Mouse (Mus musculus): ENCODE measurements at regions not wholly inside any gene's neighbourhood (a gene's known extent, or its start where the extent isn't known, plus 50 kb on each side); places are given as distances from the start of the nearest gene placed in this dataset.

GRCm38 (mm10) chr5:10495086-10495485, 248.8 kb upstream of the Gm5152 start:
- DNase-seq (ENCODE audit: low read depth, low spot score), result no peak

GRCm38 (mm10) chr5:10478073-10478472, 231.7 kb upstream of the Gm5152 start:
- DNase-seq (ENCODE audit: low read depth, low spot score), result no peak

- no peak for DNase-seq (ENCODE audit: low read depth, low spot score)
Observed at GRCm38 (mm10) chr5:10477461-10477860, 231.1 kb upstream of the Gm5152 start.

- no peak for DNase-seq (ENCODE audit: low read depth, low spot score)
Observed at GRCm38 (mm10) chr5:10446584-10446983, 200.3 kb upstream of the Gm5152 start.

- DNase-seq (ENCODE audit: low read depth, low spot score), result no peak
Observed at GRCm38 (mm10) chr5:10417691-10418217, 171.4 kb upstream of the Gm5152 start.

GRCm38 (mm10) chr5:10416949-10417348, 170.6 kb upstream of the Gm5152 start:
- DNase-seq (ENCODE audit: low read depth, low spot score), result no peak

- DNase-seq (ENCODE audit: low read depth, low spot score), result no peak
Observed at GRCm38 (mm10) chr5:10414019-10414418, 167.7 kb upstream of the Gm5152 start.

- DNase-seq (ENCODE audit: low read depth, low spot score), result peak; percentile 5
Observed at GRCm38 (mm10) chr5:10393571-10393970, 147.2 kb upstream of the Gm5152 start.

GRCm38 (mm10) chr5:10388991-10389390, 142.7 kb upstream of the Gm5152 start:
- DNase-seq (ENCODE audit: low read depth, low spot score), result no peak

- no peak for DNase-seq (ENCODE audit: low read depth, low spot score)
Observed at GRCm38 (mm10) chr5:10352126-10352525, 105.8 kb upstream of the Gm5152 start.

GRCm38 (mm10) chr5:10320611-10321010, 74.3 kb upstream of the Gm5152 start:
- peak; percentile 55 for DNase-seq (ENCODE audit: low read depth, low spot score)
